Mouse (Mus musculus) embryonic facial prominence, embryonic 12.5 days (tissue): ENCODE measurements around the gene Uts2r. TPM values are rescaled to one million over a fixed set of nuclear protein-coding genes. Genes with fewer than 3 reads are reported as not detected.

Source experiments
- ATAC-seq: fragments of 200-750 bp; cut with Nextera tagmentation; 2 replicates; pipeline ENCODE4 v1.8.0; 2017; ENCODE audit not compliant: insufficient number of reproducible peaks, insufficient read depth, low FRiP score, low TSS enrichment
- H3K27ac ChIP-seq: fragments of 300-500 bp; sonication (generic); 2 replicates; pipeline ENCODE4 v1.5.1; 2016; ENCODE audit warnings: mild to moderate bottlenecking
- H3K27me3 ChIP-seq: fragments of 300-500 bp; sonication (generic); 2 replicates; pipeline ENCODE4 v1.6.1; 2016; ENCODE audit warnings: mild to moderate bottlenecking, moderate library complexity
- H3K36me3 ChIP-seq: fragments of 300-500 bp; sonication (generic); 2 replicates; pipeline ENCODE4 v1.6.1; 2016; ENCODE audit warnings: mild to moderate bottlenecking
- H3K4me1 ChIP-seq: fragments of 300-500 bp; sonication (generic); 2 replicates; pipeline ENCODE4 v1.6.1; 2016
- H3K4me2 ChIP-seq: fragments of 300-500 bp; sonication (generic); replicated peaks from 2 replicates; pipeline ENCODE4 v1.6.1; 2016; ENCODE audit warnings: mild to moderate bottlenecking, moderate library complexity
- H3K4me3 ChIP-seq: fragments of 300-500 bp; sonication (generic); 2 replicates; pipeline ENCODE4 v1.5.1; 2016; ENCODE audit warnings: mild to moderate bottlenecking
- H3K9ac ChIP-seq: fragments of 300-500 bp; sonication (generic); 2 replicates; pipeline ENCODE4 v1.6.1; 2016; ENCODE audit warnings: mild to moderate bottlenecking, moderate library complexity
- H3K9me3 ChIP-seq: fragments of 300-500 bp; sonication (generic); 2 replicates; pipeline ENCODE4 v1.6.1; 2016; ENCODE audit warnings: mild to moderate bottlenecking, moderate library complexity
- WGBS: fragments of 180-500 bp; shearing (Covaris S2); methylation state at CpG from one replicate; pipeline ENCODE4 v1.1.7; 2016; 5-methylcytosine and 5-hydroxymethylcytosine counted together
- polyA plus RNA-seq: library from polyadenylated mRNA; unstranded; fragments of >200 nt; fragmentation: Nextera tagmentation; extraction: Ambion mirVana; gene quantifications from 2 replicates; pipeline ENCODE4 v1.2.1, GENCODE M21; 2016

Uts2r gene
- polyA plus RNA-seq, 1 experiment from 2014 or later: 0.22 TPM

GRCm38 (mm10) chr11:121129616-121130015, 30.5 kb upstream of the Uts2r start:
- Histone ChIP-seq H3K27ac (no peak overlapping the region), H3K4me3 (no peak overlapping the region), H3K36me3 (no peaks in the 10 kb centered on the region), H3K4me1 (no peaks in the 10 kb centered on the region), H3K27me3 (no peaks in the 10 kb centered on the region), H3K9me3 (no peaks in the 10 kb centered on the region), H3K4me2 (no peak overlapping the region), H3K9ac (no peak overlapping the region)
- 57% methylated on average over 1 of the region's 1 CpGs for WGBS
- ATAC-seq: no peak

- no peak for ATAC-seq
- no peak overlapping the region for H3K27ac ChIP-seq
- H3K4me2 ChIP-seq: no peak overlapping the region
- H3K36me3 ChIP-seq: no peaks in the 10 kb centered on the region
- no peak overlapping the region for H3K9ac ChIP-seq
- H3K27me3 ChIP-seq: no peaks in the 10 kb centered on the region
- WGBS: 83% methylated on average over 1 of the region's 1 CpGs
- H3K4me3 ChIP-seq: no peak overlapping the region
- no peaks in the 10 kb centered on the region for H3K4me1 ChIP-seq
- H3K9me3 ChIP-seq: no peaks in the 10 kb centered on the region
Measured at GRCm38 (mm10) chr11:121134600-121134999, 25.5 kb upstream of the Uts2r start.

DNA sequence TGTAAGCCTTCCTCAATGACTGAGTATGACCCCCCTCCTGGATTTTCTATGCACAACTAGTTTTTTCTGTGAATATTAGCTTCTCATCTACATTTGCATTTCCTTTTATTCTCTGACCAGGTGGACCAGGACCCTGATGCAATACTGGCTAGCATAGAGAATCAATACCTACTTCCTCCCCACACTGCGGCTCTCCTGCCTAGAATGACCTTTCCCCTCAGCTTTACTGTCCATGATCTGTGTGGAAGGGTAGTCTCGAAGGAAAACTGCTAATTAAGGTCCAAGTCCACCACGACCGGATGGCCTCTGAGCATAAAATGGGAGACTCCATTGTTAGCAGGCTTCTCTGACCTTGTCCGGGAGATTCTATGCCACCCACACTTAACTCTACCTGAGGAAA, 22.4 kb upstream of the Uts2r start:
- Histone ChIP-seq H3K4me3 (no peak overlapping the region), H3K4me1 (no peaks in the 10 kb centered on the region), H3K4me2 (no peak overlapping the region), H3K9ac (no peak overlapping the region), H3K36me3 (no peaks in the 10 kb centered on the region), H3K9me3 (no peaks in the 10 kb centered on the region), H3K27ac (no peak overlapping the region), H3K27me3 (no peaks in the 10 kb centered on the region)
- 78% methylated on average over 5 of the region's 5 CpGs for WGBS
- ATAC-seq: no peak

DNA sequence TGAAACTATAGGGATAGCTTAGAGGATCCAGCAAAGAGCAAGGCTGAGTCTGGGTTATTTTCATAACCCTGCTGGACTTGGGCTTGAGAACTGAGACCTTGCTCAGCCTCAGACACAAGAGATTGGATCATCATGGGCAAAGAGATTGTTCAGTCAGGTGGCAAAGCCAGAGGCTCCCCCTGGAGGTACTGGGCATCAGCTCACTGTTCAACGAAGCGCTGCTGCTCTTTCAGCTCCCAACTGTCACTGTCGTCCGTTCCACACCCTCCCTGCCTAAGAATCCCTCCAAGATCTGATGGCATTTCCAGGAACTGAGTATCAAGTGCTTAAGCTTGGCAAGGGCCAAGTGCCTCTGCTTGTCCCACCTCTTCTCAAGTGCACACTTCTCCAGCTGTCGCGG, 21.3 kb upstream of the Uts2r start:
- no peak overlapping the region for H3K9ac ChIP-seq
- no peak for ATAC-seq
- 45% methylated on average over 6 of the region's 6 CpGs for WGBS
- H3K9me3 ChIP-seq: no peaks in the 10 kb centered on the region
- no peaks in the 10 kb centered on the region for H3K36me3 ChIP-seq
- H3K4me1 ChIP-seq: no peaks in the 10 kb centered on the region
- H3K27me3 ChIP-seq: no peaks in the 10 kb centered on the region
- no peak overlapping the region for H3K27ac ChIP-seq
- no peak overlapping the region for H3K4me2 ChIP-seq
- no peak overlapping the region for H3K4me3 ChIP-seq

DNA sequence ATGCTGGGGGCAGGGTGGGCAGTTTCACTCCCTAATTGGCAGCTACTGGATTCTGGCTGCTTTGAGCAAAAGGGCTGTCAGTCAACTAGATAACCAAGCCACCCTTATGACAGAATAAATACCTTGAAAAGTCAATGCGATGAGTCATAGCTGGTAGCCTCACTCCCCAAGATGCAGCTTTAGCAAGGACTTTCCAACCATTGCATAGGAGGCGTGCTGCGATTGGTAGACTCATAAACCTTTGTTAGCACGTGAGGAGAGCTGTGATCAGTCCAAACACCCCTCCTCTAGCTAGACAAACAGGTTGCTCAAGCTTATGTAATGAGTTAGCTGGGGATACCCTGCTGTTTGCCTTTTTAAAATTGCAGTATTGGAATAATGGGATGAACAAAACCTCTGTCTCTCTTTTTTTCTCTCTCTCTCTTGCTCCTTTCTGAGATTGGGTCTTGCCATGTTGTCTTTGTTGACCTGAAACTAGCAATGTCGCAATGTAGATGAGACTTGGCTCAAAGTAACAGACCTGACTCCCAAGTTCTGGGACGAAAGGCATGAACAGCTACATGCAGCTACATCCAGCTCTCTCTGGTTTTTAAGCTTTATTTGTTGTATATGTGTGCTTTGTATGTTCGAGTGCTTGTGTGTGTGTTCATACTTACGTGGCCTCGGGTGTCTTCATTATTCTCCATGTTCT, 16.6 kb upstream of the Uts2r start:
- H3K36me3 ChIP-seq: no peaks in the 10 kb centered on the region
- no peak for ATAC-seq
- H3K4me1 ChIP-seq: no peaks in the 10 kb centered on the region
- H3K4me3 ChIP-seq: no peak overlapping the region
- H3K9me3 ChIP-seq: no peaks in the 10 kb centered on the region
- H3K27ac ChIP-seq: no peak overlapping the region
- 81% methylated on average over 9 of the region's 9 CpGs for WGBS
- H3K9ac ChIP-seq: no peak overlapping the region
- H3K4me2 ChIP-seq: no peak overlapping the region
- no peaks in the 10 kb centered on the region for H3K27me3 ChIP-seq

DNA sequence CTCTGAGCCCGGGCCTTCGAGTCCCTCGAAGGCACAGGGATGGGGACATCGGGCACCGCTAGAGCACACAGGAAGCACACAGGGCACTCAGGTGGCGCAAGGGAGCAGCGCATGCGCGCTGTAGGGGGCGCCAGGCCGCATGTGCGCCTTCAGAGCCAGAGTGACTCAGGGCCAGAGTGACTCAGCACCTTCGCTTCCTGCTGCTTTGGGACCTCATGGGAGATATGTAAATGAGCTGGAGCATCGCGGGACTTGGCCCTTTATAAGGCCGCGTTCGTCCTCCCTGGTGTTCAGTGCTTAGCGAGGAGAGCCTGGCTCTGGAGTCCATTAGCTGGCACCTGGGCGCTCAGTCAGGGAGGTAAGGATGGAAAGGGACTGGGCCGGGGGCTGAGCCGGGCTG, 14.2 kb upstream of the Uts2r start, which contains the start of gene Tex19.1:
TSS of gene Tex19.1 (plus strand) at position 279 of the 400 bp plus-strand sequence.
- Histone ChIP-seq H3K4me2 (no peak within 1 kb of the TSS), H3K4me1 (no peaks in the 10 kb centered on the region), H3K36me3 (no peaks in the 10 kb centered on the region), H3K27ac (no peak within 1 kb of the TSS), H3K27me3 (no peaks in the 10 kb centered on the region), H3K4me3 (no peak within 1 kb of the TSS), H3K9me3 (no peaks in the 10 kb centered on the region), H3K9ac (no peak within 1 kb of the TSS)
- ATAC-seq: no peak
- WGBS: 88% methylated on average over 22 of the region's 22 CpGs

- WGBS: 80% methylated on average over 3 of the region's 3 CpGs
- Histone ChIP-seq H3K9ac (no peak overlapping the region), H3K27ac (no peak overlapping the region), H3K36me3 (no peaks in the 10 kb centered on the region), H3K9me3 (no peaks in the 10 kb centered on the region), H3K4me2 (no peak overlapping the region), H3K27me3 (no peaks in the 10 kb centered on the region), H3K4me3 (no peak overlapping the region), H3K4me1 (no peaks in the 10 kb centered on the region)
- no peak for ATAC-seq
Measured at GRCm38 (mm10) chr11:121148193-121148592, 11.9 kb upstream of the Uts2r start.

DNA sequence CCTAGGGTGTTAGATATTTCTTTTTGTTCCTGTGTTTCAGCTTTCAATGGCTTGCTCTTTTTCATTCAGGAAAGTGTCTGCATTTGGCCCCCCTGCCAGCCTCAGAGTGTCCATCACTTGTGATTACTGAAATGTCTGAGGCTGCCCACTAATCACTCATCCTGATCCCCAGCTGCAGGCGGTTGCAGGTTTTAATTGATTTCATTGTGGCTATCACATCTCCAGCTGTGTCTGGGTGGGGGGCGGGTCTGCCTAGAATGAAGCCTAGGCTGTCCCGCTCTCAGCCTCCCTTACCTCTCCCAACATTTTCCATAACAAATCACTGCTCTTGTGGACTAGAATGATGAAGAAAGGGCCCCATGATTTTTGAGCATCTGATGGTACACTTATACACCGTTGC, 5.9 kb upstream of the Uts2r start:
- Histone ChIP-seq H3K4me3 (no peak overlapping the region), H3K9me3 (no peaks in the 10 kb centered on the region), H3K27ac (no peak overlapping the region), H3K36me3 (no peaks in the 10 kb centered on the region), H3K9ac (no peak overlapping the region), H3K4me2 (no peak overlapping the region), H3K4me1 (peaks cover 7% of the 10 kb centered on the region; the same call in 1 of the 2 replicates), H3K27me3 (peaks cover 38% of the 10 kb centered on the region)
- WGBS: 34% methylated on average over 4 of the region's 4 CpGs
- ATAC-seq: no peak

DNA sequence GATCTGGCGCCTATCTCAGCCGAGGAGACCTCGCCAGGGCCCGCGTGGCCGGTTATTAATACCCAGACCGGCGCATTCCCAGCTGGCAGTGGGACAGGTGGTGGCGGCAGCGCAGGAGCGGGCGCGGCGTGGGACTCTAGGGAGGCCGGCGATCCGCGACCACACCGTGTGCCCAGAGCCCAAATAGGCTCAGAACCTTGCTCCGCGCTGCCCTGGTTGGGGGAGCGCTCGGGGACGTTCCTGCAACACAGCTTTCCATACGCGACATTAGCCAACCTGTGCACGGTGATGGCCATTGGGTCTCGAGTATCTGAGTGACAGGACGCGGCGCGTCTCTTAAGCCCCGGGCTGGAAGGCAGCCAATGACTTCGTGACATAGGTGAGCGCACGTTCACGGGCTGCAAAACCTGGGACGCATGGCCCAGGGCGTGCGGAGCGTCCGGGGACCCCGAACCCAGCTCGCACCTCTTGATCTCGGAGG, 3.6 kb upstream of the Uts2r start:
- peaks cover 38% of the 10 kb centered on the region for H3K27me3 ChIP-seq
- H3K9me3 ChIP-seq: no peaks in the 10 kb centered on the region
- H3K36me3 ChIP-seq: no peaks in the 10 kb centered on the region
- H3K9ac ChIP-seq: no peak overlapping the region
- H3K4me2 ChIP-seq: peak overlapping the region; percentile 53
- peaks cover 7% of the 10 kb centered on the region for H3K4me1 ChIP-seq
- H3K27ac ChIP-seq: no peak overlapping the region
- H3K4me3 ChIP-seq: peak overlapping the region; percentile 39
- no peak for ATAC-seq
- WGBS: 1% methylated on average over 45 of the region's 45 CpGs

- Histone ChIP-seq H3K9me3 (no peaks in the 10 kb centered on the region), H3K9ac (no peak overlapping the region), H3K27ac (no peak overlapping the region), H3K4me2 (no peak overlapping the region), H3K4me1 (peaks cover 7% of the 10 kb centered on the region), H3K36me3 (no peaks in the 10 kb centered on the region), H3K27me3 (peaks cover 24% of the 10 kb centered on the region), H3K4me3 (no peak overlapping the region)
- 89% methylated on average over 26 of the region's 26 CpGs for WGBS
- no peak for ATAC-seq
Measured at GRCm38 (mm10) chr11:121160636-121161346, 720 bp downstream of the Uts2r start.

DNA sequence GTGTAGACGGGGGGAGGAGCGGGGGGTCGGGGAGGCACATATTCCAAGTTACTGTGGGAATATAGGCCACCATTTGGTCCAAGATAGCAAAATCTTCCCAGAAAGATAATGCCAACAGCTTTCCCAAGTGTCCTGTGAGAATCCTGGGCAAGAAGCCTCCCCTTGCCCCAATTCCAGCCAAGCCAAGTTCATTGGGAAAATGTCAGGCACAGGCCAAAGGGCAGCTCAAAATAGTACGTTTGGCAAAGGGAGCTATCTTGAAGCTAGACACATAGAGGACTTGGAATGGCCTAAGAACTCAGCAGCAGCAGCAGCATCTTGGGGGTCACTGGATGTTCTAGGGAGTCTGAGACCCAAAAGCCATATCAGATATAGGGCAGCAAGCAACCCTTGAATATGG, 3.7 kb downstream of the Uts2r start:
- Histone ChIP-seq H3K4me1 (no peaks in the 10 kb centered on the region; the same call in 1 of the 2 replicates), H3K4me2 (no peak overlapping the region), H3K27me3 (no peaks in the 10 kb centered on the region; the same call in 1 of the 2 replicates), H3K27ac (no peak overlapping the region), H3K9ac (no peak overlapping the region), H3K36me3 (no peaks in the 10 kb centered on the region), H3K4me3 (no peak overlapping the region), H3K9me3 (no peaks in the 10 kb centered on the region)
- ATAC-seq: no peak
- 88% methylated on average over 4 of the region's 4 CpGs for WGBS

DNA sequence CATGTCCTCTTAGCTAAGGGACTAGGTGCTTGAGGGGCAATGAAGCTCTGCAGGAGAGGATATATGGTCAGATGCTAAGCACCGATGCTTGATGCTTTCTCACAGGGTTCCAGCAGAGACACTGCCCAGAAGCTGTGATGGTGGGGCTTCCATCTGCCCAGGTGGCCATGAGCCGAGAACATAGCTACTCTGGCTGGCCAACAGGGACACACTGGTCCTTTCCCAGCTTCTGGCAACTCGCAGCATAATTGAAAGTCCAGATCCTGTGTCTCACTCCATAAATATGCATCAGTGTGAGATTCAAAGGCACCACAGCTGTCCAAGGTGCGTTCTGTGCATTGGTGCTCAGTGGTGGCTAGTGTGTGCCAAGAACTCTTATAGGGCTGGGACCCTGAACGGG, 13.1 kb downstream of the Uts2r start:
- no peaks in the 10 kb centered on the region for H3K9me3 ChIP-seq
- no peak overlapping the region for H3K4me3 ChIP-seq
- no peaks in the 10 kb centered on the region for H3K27me3 ChIP-seq
- no peak overlapping the region for H3K4me2 ChIP-seq
- no peak overlapping the region for H3K27ac ChIP-seq
- H3K36me3 ChIP-seq: no peaks in the 10 kb centered on the region
- no peak overlapping the region for H3K9ac ChIP-seq
- WGBS: 83% methylated on average over 5 of the region's 5 CpGs
- ATAC-seq: no peak
- H3K4me1 ChIP-seq: no peaks in the 10 kb centered on the region
